Mouse (Mus musculus): Measurements from ENCODE around the gene Cldn12. TPM values are rescaled to one million over a fixed set of nuclear protein-coding genes. Genes with fewer than 3 reads are reported as not detected.
A peak's percentile ranks its signal among the peaks of the same experiment; 100 is the strongest.

The Cldn12 gene
- polyA plus RNA-seq, 2 experiments from 2014 or later = 2.3 to 3.7 TPM

GRCm38 (mm10) chr5:5494269-5495005 lies 20.3 kb downstream of the Cldn12 start:
- peak; percentile 66 for ATAC-seq

- ATAC-seq = no peak
Observed at GRCm38 (mm10) chr5:5492163-5492562, 22.6 kb downstream of the Cldn12 start.

- no peak for ATAC-seq
Observed at GRCm38 (mm10) chr5:5486071-5486470, 28.7 kb downstream of the Cldn12 start.

- ATAC-seq = no peak
Observed at GRCm38 (mm10) chr5:5483254-5483858, 31.4 kb downstream of the Cldn12 start.

GRCm38 (mm10) chr5:5481662-5482061 lies 33.1 kb downstream of the Cldn12 start:
- ATAC-seq = no peak

GRCm38 (mm10) chr5:5479043-5479442 lies 35.7 kb downstream of the Cldn12 start, which contains the start of gene 1700015F17Rik:
Gene 1700015F17Rik, minus strand, starts transcription at chr5:5479143.
- ATAC-seq = no peak

- ATAC-seq = no peak
Observed at GRCm38 (mm10) chr5:5476133-5476532, 38.6 kb downstream of the Cldn12 start.

- no peak for ATAC-seq
Observed at GRCm38 (mm10) chr5:5465256-5465655, 49.5 kb downstream of the Cldn12 start.

Other genes starting within 250 kb of the Cldn12 start
- under 1 TPM in 1 of 2 experiments, not detected in 1; 0.60 TPM for gene Cdk14, start 94.6 kb downstream of the Cldn12 start, polyA plus RNA-seq (2017; shearing (Covaris generic))
- not detected for gene 1700015F17Rik, start 35.8 kb downstream of the Cldn12 start, polyA plus RNA-seq (2017; shearing (Covaris generic))
- 10 to 100 TPM; 10.6 to 13.6 TPM for gene Gtpbp10, start 44.6 kb upstream of the Cldn12 start, polyA plus RNA-seq (2017; shearing (Covaris generic))
- gene Gm8773, start 58.8 kb upstream of the Cldn12 start, polyA plus RNA-seq (2017; shearing (Covaris generic)) = not detected
- not detected for gene Cfap69, start 149.3 kb upstream of the Cldn12 start, polyA plus RNA-seq (2017; shearing (Covaris generic))
- not detected for gene Steap2, start 179.6 kb upstream of the Cldn12 start, polyA plus RNA-seq (2017; shearing (Covaris generic))
- not detected for gene Steap1, start 234.4 kb upstream of the Cldn12 start, polyA plus RNA-seq (2017; shearing (Covaris generic))

Measured in CD4-positive, CD25-positive, alpha-beta regulatory T cell, adult 4 months (primary cell).